Mouse (Mus musculus) right cerebral cortex, adult 18-20 months (tissue): ENCODE results near the gene Atl1.

Experiments
- DNase-seq: peaks from one replicate; pipeline ENCODE4 v3.0.0; 2022; ENCODE audit warnings: mixed read lengths

Atl1 gene

GRCm38 (mm10) chr12:69947502-69947901 lies 55.1 kb downstream of the Atl1 start:
- no peak for DNase-seq

GRCm38 (mm10) chr12:69957378-69957777 lies 65.0 kb downstream of the Atl1 start:
- no peak for DNase-seq

GRCm38 (mm10) chr12:69962468-69962867 lies 70.1 kb downstream of the Atl1 start:
- peak; percentile 59 for DNase-seq

- DNase-seq, result no peak
Measured at GRCm38 (mm10) chr12:69963141-69963540, 70.7 kb downstream of the Atl1 start.

- no peak for DNase-seq
Measured at GRCm38 (mm10) chr12:69965644-69966043, 73.2 kb downstream of the Atl1 start.

- no peak for DNase-seq
Measured at GRCm38 (mm10) chr12:69966071-69966470, 73.7 kb downstream of the Atl1 start.

- no peak for DNase-seq
Measured at GRCm38 (mm10) chr12:69967112-69967511, 74.7 kb downstream of the Atl1 start.

- no peak for DNase-seq
Measured at GRCm38 (mm10) chr12:69968154-69968553, 75.7 kb downstream of the Atl1 start.

GRCm38 (mm10) chr12:69973666-69974065 lies 81.3 kb downstream of the Atl1 start:
- DNase-seq, result no peak

- DNase-seq, result no peak
Measured at GRCm38 (mm10) chr12:69976688-69977087, 84.3 kb downstream of the Atl1 start.

GRCm38 (mm10) chr12:69977376-69977998 lies 85.1 kb downstream of the Atl1 start:
- no peak for DNase-seq

- DNase-seq, result no peak
Measured at GRCm38 (mm10) chr12:69982874-69983273, 90.5 kb downstream of the Atl1 start.

GRCm38 (mm10) chr12:69985546-69985945 lies 93.1 kb downstream of the Atl1 start:
- DNase-seq, result no peak

- DNase-seq, result peak; percentile 38
Measured at GRCm38 (mm10) chr12:69986241-69986762, 93.9 kb downstream of the Atl1 start.

GRCm38 (mm10) chr12:69986786-69987497 lies 94.5 kb downstream of the Atl1 start, which contains the start of gene Sav1:
Gene Sav1 (minus strand): TSS chr12:69987002.
- DNase-seq, result peak; percentile 88

GRCm38 (mm10) chr12:69995382-69995781 lies 103.0 kb downstream of the Atl1 start:
- DNase-seq, result no peak

GRCm38 (mm10) chr12:69998186-69998983 lies 106.0 kb downstream of the Atl1 start:
- no peak for DNase-seq

- DNase-seq, result no peak
Measured at GRCm38 (mm10) chr12:70005103-70005502, 112.7 kb downstream of the Atl1 start.

GRCm38 (mm10) chr12:70010356-70010755 lies 117.9 kb downstream of the Atl1 start:
- no peak for DNase-seq

- DNase-seq, result no peak
Measured at GRCm38 (mm10) chr12:70011681-70012080, 119.3 kb downstream of the Atl1 start.

GRCm38 (mm10) chr12:70015936-70016335 lies 123.5 kb downstream of the Atl1 start:
- DNase-seq, result no peak
